Mouse (Mus musculus) gastrocnemius, postnatal 4 days (tissue): ENCODE measurements around the gene A730009L09Rik. TPM values are rescaled to one million over a fixed set of nuclear protein-coding genes. Genes with fewer than 3 reads are reported as not detected.

ENCODE experiments used
- DNase-seq, 2 experiments: peaks; one replicate each; pipeline ENCODE4 v3.0.0; 2021 to 2022; ENCODE audit warnings: low spot score in 2 of 2, mixed read lengths in 2 of 2
- total RNA-seq, 2 experiments: library from RNA; stranded (reverse); gene quantifications; 2 replicates each; pipeline ENCODE4 v1.2.3; 2021

Gene A730009L09Rik
- total RNA-seq, 2 experiments from 2014 or later = not detected

GRCm38 (mm10) chr16:84559569-84560278 lies 44.8 kb downstream of the A730009L09Rik start:
- DNase-seq = no peak

GRCm38 (mm10) chr16:84560279-84560602 lies 45.3 kb downstream of the A730009L09Rik start:
- DNase-seq = no peak

Other genes with a start within 250 kb of the A730009L09Rik start
- gene Mrpl39, start 220.6 kb downstream of the A730009L09Rik start, total RNA-seq = 10 to 100 TPM; 26.7 to 30.2 TPM